Mouse (Mus musculus): ENCODE measurements at regions not wholly inside any gene's neighbourhood (a gene's known extent, or its start where the extent isn't known, plus 50 kb on each side); places are given as distances from the start of the nearest gene placed in this dataset.

GRCm38 (mm10) chr10:39248486-39248885 is 84.9 kb upstream of the Ccn6 start:
- Histone ChIP-seq H3K4me2 (ENCODE audit: low read depth, low read length) (no peak overlapping the region), H3K36me3 (replicated peaks; ENCODE audit: control insufficient read depth, insufficient read depth, low read length) (no peaks in the 10 kb centered on the region), H3K27ac (ENCODE audit: low read depth) (no peak overlapping the region), H3K9ac (replicated peaks; ENCODE audit: low read depth, low read length) (no peak overlapping the region), H3K27me3 (ENCODE audit: control insufficient read depth, insufficient read depth, low read length) (no peaks in the 10 kb centered on the region), H3K4me3 (ENCODE audit: low read depth, low read length) (no peak overlapping the region), H3K9me3 (replicated peaks; ENCODE audit: control insufficient read depth, low read length) (no peaks in the 10 kb centered on the region), H3K4me1 (ENCODE audit: control insufficient read depth, insufficient read depth) (no peaks in the 10 kb centered on the region)
- TF ChIP-seq CTCF (IDR thresholded peaks at IDR 0.05; ENCODE audit: low read depth) (no peak), EP300 (IDR thresholded peaks at IDR 0.05; ENCODE audit: low read depth) (no peak)
- no peak for ATAC-seq (ENCODE audit: insufficient read depth, low read depth)
- 62% methylated on average over 4 of the region's 4 CpGs for WGBS
- no peak for DNase-seq (ENCODE audit: low spot score)

DNA sequence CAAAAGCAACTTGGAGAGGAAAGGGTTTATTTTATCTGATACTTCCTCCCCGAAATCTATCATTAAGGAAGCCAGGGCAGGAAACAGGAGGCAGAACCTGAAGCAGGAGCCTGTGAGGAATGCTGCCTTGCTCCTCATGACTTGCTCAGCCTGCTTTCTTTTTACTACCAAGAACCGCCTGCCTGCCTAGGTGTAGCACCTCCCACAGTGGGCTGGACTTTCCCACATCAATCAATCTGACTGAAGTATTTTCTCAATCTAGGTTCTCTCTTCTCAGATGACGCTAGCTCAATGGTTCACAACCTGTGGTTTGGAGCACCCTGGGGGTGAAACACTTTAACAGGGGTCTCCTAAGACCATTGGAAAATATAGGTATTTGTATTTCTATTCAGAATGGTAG is 83.4 kb upstream of the Ccn6 start:
- no peak for TF ChIP-seq CTCF (IDR thresholded peaks at IDR 0.05; ENCODE audit: low read depth)
- TF ChIP-seq EP300 (IDR thresholded peaks at IDR 0.05; ENCODE audit: low read depth): no peak
- no peak for DNase-seq (ENCODE audit: low spot score)
- 63% methylated on average over 3 of the region's 3 CpGs for WGBS
- Histone ChIP-seq H3K4me3 (ENCODE audit: low read depth, low read length) (no peak overlapping the region), H3K9me3 (replicated peaks; ENCODE audit: control insufficient read depth, low read length) (no peaks in the 10 kb centered on the region), H3K9ac (replicated peaks; ENCODE audit: low read depth, low read length) (no peak overlapping the region), H3K4me1 (ENCODE audit: control insufficient read depth, insufficient read depth) (no peaks in the 10 kb centered on the region), H3K27ac (ENCODE audit: low read depth) (no peak overlapping the region), H3K36me3 (replicated peaks; ENCODE audit: control insufficient read depth, insufficient read depth, low read length) (no peaks in the 10 kb centered on the region), H3K27me3 (ENCODE audit: control insufficient read depth, insufficient read depth, low read length) (no peaks in the 10 kb centered on the region), H3K4me2 (ENCODE audit: low read depth, low read length) (no peak overlapping the region)
- ATAC-seq (ENCODE audit: insufficient read depth, low read depth): no peak

GRCm38 (mm10) chr10:39245141-39245540 is 81.5 kb upstream of the Ccn6 start:
- Histone ChIP-seq H3K9me3 (replicated peaks; ENCODE audit: control insufficient read depth, low read length) (no peaks in the 10 kb centered on the region), H3K9ac (replicated peaks; ENCODE audit: low read depth, low read length) (no peak overlapping the region), H3K4me1 (ENCODE audit: control insufficient read depth, insufficient read depth) (no peaks in the 10 kb centered on the region), H3K4me2 (ENCODE audit: low read depth, low read length) (no peak overlapping the region), H3K4me3 (ENCODE audit: low read depth, low read length) (no peak overlapping the region), H3K27me3 (ENCODE audit: control insufficient read depth, insufficient read depth, low read length) (no peaks in the 10 kb centered on the region), H3K36me3 (replicated peaks; ENCODE audit: control insufficient read depth, insufficient read depth, low read length) (no peaks in the 10 kb centered on the region), H3K27ac (ENCODE audit: low read depth) (no peak overlapping the region)
- TF ChIP-seq CTCF (IDR thresholded peaks at IDR 0.05; ENCODE audit: low read depth) (no peak), EP300 (IDR thresholded peaks at IDR 0.05; ENCODE audit: low read depth) (no peak)
- 65% methylated on average over 4 of the region's 4 CpGs for WGBS
- DNase-seq (ENCODE audit: low spot score) (no peak), ATAC-seq (ENCODE audit: insufficient read depth, low read depth) (no peak)

DNA sequence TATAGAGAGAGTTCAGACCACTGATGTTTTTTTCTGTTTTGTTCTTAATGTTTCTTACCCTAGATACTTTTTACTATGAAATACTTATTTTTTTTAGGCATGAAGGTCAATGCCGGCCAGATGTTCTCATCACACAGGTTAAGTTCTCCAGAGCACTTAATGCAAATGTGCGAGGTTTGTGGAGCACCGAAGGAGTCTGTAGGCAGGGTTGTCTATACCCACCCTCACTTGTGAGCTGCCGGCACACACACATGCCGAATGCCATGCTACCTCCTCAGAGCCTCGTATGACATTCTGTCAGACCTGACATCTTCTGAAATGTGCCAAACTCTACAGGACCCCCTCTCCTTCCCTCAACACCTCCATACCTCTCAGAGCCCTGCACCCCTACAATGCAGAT is 80.5 kb upstream of the Ccn6 start:
- Histone ChIP-seq H3K36me3 (replicated peaks; ENCODE audit: control insufficient read depth, insufficient read depth, low read length) (no peaks in the 10 kb centered on the region), H3K27ac (ENCODE audit: low read depth) (no peak overlapping the region), H3K9ac (replicated peaks; ENCODE audit: low read depth, low read length) (no peak overlapping the region), H3K4me3 (ENCODE audit: low read depth, low read length) (no peak overlapping the region), H3K4me1 (ENCODE audit: control insufficient read depth, insufficient read depth) (no peaks in the 10 kb centered on the region), H3K27me3 (ENCODE audit: control insufficient read depth, insufficient read depth, low read length) (no peaks in the 10 kb centered on the region), H3K9me3 (replicated peaks; ENCODE audit: control insufficient read depth, low read length) (no peaks in the 10 kb centered on the region), H3K4me2 (ENCODE audit: low read depth, low read length) (no peak overlapping the region)
- WGBS: 89% methylated on average over 6 of the region's 6 CpGs
- ATAC-seq (ENCODE audit: insufficient read depth, low read depth) (no peak), DNase-seq (ENCODE audit: low spot score) (no peak)
- TF ChIP-seq EP300 (IDR thresholded peaks at IDR 0.05; ENCODE audit: low read depth): no peak
- no peak for TF ChIP-seq CTCF (IDR thresholded peaks at IDR 0.05; ENCODE audit: low read depth)

GRCm38 (mm10) chr10:39242398-39242797 is 78.8 kb upstream of the Ccn6 start:
- Histone ChIP-seq H3K4me1 (ENCODE audit: control insufficient read depth, insufficient read depth) (no peaks in the 10 kb centered on the region), H3K27me3 (ENCODE audit: control insufficient read depth, insufficient read depth, low read length) (no peaks in the 10 kb centered on the region), H3K27ac (ENCODE audit: low read depth) (no peak overlapping the region), H3K9me3 (replicated peaks; ENCODE audit: control insufficient read depth, low read length) (no peaks in the 10 kb centered on the region), H3K4me2 (ENCODE audit: low read depth, low read length) (no peak overlapping the region), H3K36me3 (replicated peaks; ENCODE audit: control insufficient read depth, insufficient read depth, low read length) (no peaks in the 10 kb centered on the region), H3K9ac (replicated peaks; ENCODE audit: low read depth, low read length) (no peak overlapping the region), H3K4me3 (ENCODE audit: low read depth, low read length) (no peak overlapping the region)
- 88% methylated on average over 5 of the region's 5 CpGs for WGBS
- no peak for TF ChIP-seq EP300 (IDR thresholded peaks at IDR 0.05; ENCODE audit: low read depth)
- no peak for TF ChIP-seq CTCF (IDR thresholded peaks at IDR 0.05; ENCODE audit: low read depth)
- no peak for ATAC-seq (ENCODE audit: insufficient read depth, low read depth)
- no peak for DNase-seq (ENCODE audit: low spot score)

DNA sequence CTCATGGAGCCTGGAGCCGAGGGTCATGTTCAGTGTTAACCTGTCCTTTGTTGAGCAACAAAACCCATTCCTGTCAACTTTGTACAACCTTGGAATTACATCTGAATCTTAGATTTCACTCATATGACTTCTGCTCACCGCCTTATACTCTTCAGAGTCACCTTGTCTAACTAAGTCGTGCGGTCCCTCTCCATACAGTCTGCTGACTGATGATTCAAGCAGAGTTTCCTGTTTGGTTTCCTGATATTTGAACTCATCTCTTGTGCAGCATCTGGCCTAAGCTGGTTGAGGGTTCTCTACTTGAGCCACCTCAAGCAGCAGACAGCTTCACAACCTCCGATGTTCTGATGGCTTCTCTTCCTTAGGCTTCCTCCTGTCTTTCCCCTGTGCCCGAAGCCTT is 78.3 kb upstream of the Ccn6 start:
- ATAC-seq (ENCODE audit: insufficient read depth, low read depth) (no peak), DNase-seq (ENCODE audit: low spot score) (no peak)
- Histone ChIP-seq H3K36me3 (replicated peaks; ENCODE audit: control insufficient read depth, insufficient read depth, low read length) (no peaks in the 10 kb centered on the region), H3K4me2 (ENCODE audit: low read depth, low read length) (no peak overlapping the region), H3K27me3 (ENCODE audit: control insufficient read depth, insufficient read depth, low read length) (no peaks in the 10 kb centered on the region), H3K4me1 (ENCODE audit: control insufficient read depth, insufficient read depth) (no peaks in the 10 kb centered on the region), H3K4me3 (ENCODE audit: low read depth, low read length) (no peak overlapping the region), H3K9me3 (replicated peaks; ENCODE audit: control insufficient read depth, low read length) (no peaks in the 10 kb centered on the region), H3K27ac (ENCODE audit: low read depth) (no peak overlapping the region), H3K9ac (replicated peaks; ENCODE audit: low read depth, low read length) (no peak overlapping the region)
- 78% methylated on average over 6 of the region's 6 CpGs for WGBS
- TF ChIP-seq CTCF (IDR thresholded peaks at IDR 0.05; ENCODE audit: low read depth): no peak
- TF ChIP-seq EP300 (IDR thresholded peaks at IDR 0.05; ENCODE audit: low read depth): no peak

Data from heart, postnatal 0 days (tissue).